Mouse (Mus musculus) MEL (cell line): ENCODE measurements around the gene Cactin. TPM values are rescaled to one million over a fixed set of nuclear protein-coding genes. Genes with fewer than 3 reads are reported as not detected.

ENCODE experiments used
- DNase-seq: peaks from one replicate; pipeline ENCODE4 v3.0.0; 2011; ENCODE audit warnings: low read depth, low spot score
- H3K27ac ChIP-seq: 2 replicates; pipeline ENCODE4 v1.5.1; 2012; ENCODE audit warnings: low read depth, mild to moderate bottlenecking, control low read depth, low read length, moderate library complexity; ENCODE audit not compliant: control insufficient read depth
- H3K27me3 ChIP-seq, 2 experiments: fragments of 150-350 bp in 1 of 2; sonication (generic) in 1 of 2; 2 replicates each; pipeline ENCODE4 v1.6.1; 2012; ENCODE audit warnings: low read length in 2 of 2, mild to moderate bottlenecking in 2 of 2, improper control_type of control experiment in 1 of 2, moderate library complexity in 1 of 2; ENCODE audit not compliant: insufficient read depth in 2 of 2, control insufficient read depth in 1 of 2
- H3K36me3 ChIP-seq, 2 experiments: 2 replicates each; pipeline ENCODE4 v1.6.1; 2012 to 2014; ENCODE audit warnings: low read length in 2 of 2, improper control_type of control experiment in 1 of 2, inconsistent platforms in 1 of 2, mild to moderate bottlenecking in 1 of 2; ENCODE audit not compliant: insufficient read depth in 2 of 2, control insufficient read depth in 1 of 2
- H3K4me1 ChIP-seq, 2 experiments: fragments of 150-350 bp in 1 of 2; sonication (generic) in 1 of 2; 2 replicates each; pipeline ENCODE4 v1.6.1; 2012; ENCODE audit warnings: low read length in 2 of 2, improper control_type of control experiment in 1 of 2, mild to moderate bottlenecking in 1 of 2; ENCODE audit not compliant: insufficient read depth in 2 of 2, control insufficient read depth in 1 of 2
- H3K4me3 ChIP-seq, 2 experiments: fragments of 150-350 bp in 1 of 2; sonication (generic) in 1 of 2; 2 replicates each; pipeline ENCODE4 v1.5.1; 2012; ENCODE audit warnings: low read depth in 2 of 2, low read length in 2 of 2, mild to moderate bottlenecking in 2 of 2, moderate library complexity in 2 of 2, control low read depth in 1 of 2, improper control_type of control experiment in 1 of 2; ENCODE audit not compliant: control insufficient read depth in 1 of 2, insufficient read depth in 1 of 2
- H3K79me2 ChIP-seq: 2 replicates; pipeline ENCODE4 v1.6.1; 2012; ENCODE audit warnings: mild to moderate bottlenecking, low read length, moderate library complexity; ENCODE audit not compliant: control insufficient read depth, poor library complexity, insufficient read depth
- H3K9ac ChIP-seq: 2 replicates; pipeline ENCODE4 v1.6.1; 2012; ENCODE audit warnings: low read depth, mild to moderate bottlenecking, control low read depth, low read length, moderate library complexity; ENCODE audit not compliant: control insufficient read depth, poor library complexity, severe bottlenecking
- H3K9me3 ChIP-seq: fragments of 150-350 bp; sonication (generic); replicated peaks from 2 replicates; pipeline ENCODE4 v1.6.1; 2012; ENCODE audit warnings: mild to moderate bottlenecking, low read length, improper control_type of control experiment, moderate library complexity; ENCODE audit not compliant: insufficient read depth
- BHLHE40 ChIP-seq: IDR thresholded peaks from 2 replicates; pipeline ENCODE4 v1.6.1; 2012; ENCODE audit warnings: low read depth, mild to moderate bottlenecking, inconsistent platforms, low read length, improper control_type of control experiment, borderline replicate concordance
- CHD2 ChIP-seq: IDR thresholded peaks from 2 replicates; pipeline ENCODE4 v1.6.1; 2011; ENCODE audit warnings: low read length, improper control_type of control experiment
- CTCF ChIP-seq, 3 experiments: IDR thresholded peaks in 2 of 3; conservative IDR thresholded peaks in 1 of 3; 2 replicates each; pipeline ENCODE4 v1.5.1; 2011 to 2012; ENCODE audit warnings: low read length in 3 of 3, low read depth in 2 of 3, mild to moderate bottlenecking in 2 of 3, improper control_type of control experiment in 1 of 3, inconsistent platforms in 1 of 3, mixed read lengths in 1 of 3, moderate library complexity in 1 of 3; ENCODE audit not compliant: control insufficient read depth in 1 of 3, insufficient read depth in 1 of 3, poor library complexity in 1 of 3, severe bottlenecking in 1 of 3
- E2F4 ChIP-seq: IDR thresholded peaks from 2 replicates; pipeline ENCODE4 v1.6.1; 2011; ENCODE audit warnings: low read depth, low read length, improper control_type of control experiment, borderline replicate concordance
- ELF1 ChIP-seq: IDR thresholded peaks from 2 replicates; pipeline ENCODE4 v1.6.1; 2014; ENCODE audit warnings: low read depth, mild to moderate bottlenecking, inconsistent platforms, low read length, improper control_type of control experiment, moderate library complexity
- EP300 ChIP-seq, 2 experiments: IDR thresholded peaks; 2 replicates each; pipeline ENCODE4 v1.6.1; 2011; ENCODE audit warnings: improper control_type of control experiment in 2 of 2, low read length in 2 of 2, low read depth in 1 of 2, mild to moderate bottlenecking in 1 of 2
- GABPA ChIP-seq: IDR thresholded peaks from 2 replicates; pipeline ENCODE4 v1.6.1; 2012; ENCODE audit warnings: low read depth, mild to moderate bottlenecking, inconsistent platforms, low read length, improper control_type of control experiment, moderate library complexity
- HCFC1 ChIP-seq: IDR thresholded peaks from 2 replicates; pipeline ENCODE4 v1.6.1; 2012; ENCODE audit warnings: low read depth, mild to moderate bottlenecking, inconsistent platforms, low read length, improper control_type of control experiment, moderate library complexity
- MAFK ChIP-seq: IDR thresholded peaks from 2 replicates; pipeline ENCODE4 v1.6.1; 2011; ENCODE audit warnings: low read depth, mild to moderate bottlenecking, low read length, improper control_type of control experiment, borderline replicate concordance
- MAX ChIP-seq: IDR thresholded peaks from 2 replicates; pipeline ENCODE4 v1.6.1; 2011; ENCODE audit warnings: low read length, improper control_type of control experiment
- MXI1 ChIP-seq: IDR thresholded peaks from 2 replicates; pipeline ENCODE4 v1.6.1; 2011; ENCODE audit warnings: mild to moderate bottlenecking, low read depth, low read length, improper control_type of control experiment
- MYB ChIP-seq: IDR thresholded peaks from 2 replicates; pipeline ENCODE4 v1.6.1; 2011; ENCODE audit warnings: mild to moderate bottlenecking, low read depth, low read length, improper control_type of control experiment
- MYC ChIP-seq: IDR thresholded peaks from 2 replicates; pipeline ENCODE4 v1.6.1; 2011; ENCODE audit warnings: low read depth, mild to moderate bottlenecking, low read length, improper control_type of control experiment, moderate library complexity
- NELFE ChIP-seq: IDR thresholded peaks from 2 replicates; pipeline ENCODE4 v1.6.1; 2011; ENCODE audit warnings: low read depth, low read length, improper control_type of control experiment
- POLR2A ChIP-seq, 2 experiments: IDR thresholded peaks; 2 replicates each; pipeline ENCODE4 v1.6.1; 2011 to 2012; ENCODE audit warnings: low read length in 2 of 2, mild to moderate bottlenecking in 2 of 2, control low read depth in 1 of 2, improper control_type of control experiment in 1 of 2, low read depth in 1 of 2, moderate library complexity in 1 of 2; ENCODE audit not compliant: control insufficient read depth in 1 of 2, insufficient read depth in 1 of 2, poor library complexity in 1 of 2
- POLR2AphosphoS2 ChIP-seq: IDR thresholded peaks from 2 replicates; pipeline ENCODE4 v1.6.1; 2011; ENCODE audit warnings: low read length, improper control_type of control experiment
- RCOR1 ChIP-seq: IDR thresholded peaks from 2 replicates; pipeline ENCODE4 v1.6.1; 2012; ENCODE audit warnings: low read depth, mild to moderate bottlenecking, inconsistent platforms, low read length, improper control_type of control experiment
- SIN3A ChIP-seq: IDR thresholded peaks from 2 replicates; pipeline ENCODE4 v1.6.1; 2012; ENCODE audit warnings: low read length, improper control_type of control experiment, inconsistent platforms
- SMC3 ChIP-seq: IDR thresholded peaks from 2 replicates; pipeline ENCODE4 v1.6.1; 2011; ENCODE audit warnings: low read depth, low read length, improper control_type of control experiment
- TAL1 ChIP-seq: IDR thresholded peaks from 2 replicates; pipeline ENCODE4 v1.6.1; 2012; ENCODE audit warnings: mild to moderate bottlenecking, inconsistent platforms, low read length, moderate library complexity, mixed read lengths
- TBP ChIP-seq: IDR thresholded peaks from 2 replicates; pipeline ENCODE4 v1.8.0; 2011; ENCODE audit warnings: low read depth, low read length, improper control_type of control experiment
- TCF12 ChIP-seq: IDR thresholded peaks from 2 replicates; pipeline ENCODE4 v1.6.1; 2014; ENCODE audit warnings: low read depth, mild to moderate bottlenecking, inconsistent platforms, low read length, improper control_type of control experiment, moderate library complexity
- UBTF ChIP-seq: IDR thresholded peaks from 2 replicates; pipeline ENCODE4 v1.6.1; 2012; ENCODE audit warnings: low read depth, mild to moderate bottlenecking, inconsistent platforms, low read length, improper control_type of control experiment, moderate library complexity, borderline replicate concordance; ENCODE audit not compliant: insufficient read depth
- ZC3H11A ChIP-seq: IDR thresholded peaks from 2 replicates; pipeline ENCODE4 v1.6.1; 2012; ENCODE audit warnings: low read depth, mild to moderate bottlenecking, inconsistent platforms, low read length, improper control_type of control experiment
- ZKSCAN1 ChIP-seq: IDR thresholded peaks from 2 replicates; pipeline ENCODE4 v1.6.1; 2012; ENCODE audit warnings: low read depth, mild to moderate bottlenecking, inconsistent platforms, low read length, improper control_type of control experiment, moderate library complexity
- polyA plus RNA-seq, 2 experiments: library from polyadenylated mRNA; stranded (reverse) in 1 of 2; unstranded in 1 of 2; fragments of >175 nt in 1 of 2; fragments of >200 nt in 1 of 2; gene quantifications; 2 replicates each; pipeline versions ENCODE4 v1.2.1 to v1.2.4; 2012; ENCODE audit warnings: low replicate concordance in 2 of 2, low read depth in 1 of 2; ENCODE audit not compliant: insufficient read length in 2 of 2, insufficient read depth in 1 of 2, missing spikeins in 1 of 2
- total RNA-seq: library from RNA; depleted of rRNA; stranded (reverse); fragments of 300-350 nt; gene quantifications from 2 replicates; pipeline ENCODE4 v1.2.3, GENCODE M21; 2012

The Cactin gene
- total and polyA plus RNA-seq, 3 experiments, result 47.6 to 66.8 TPM; not detected in 1

- peak; percentile 100 for DNase-seq
- no peak for TF ChIP-seq BHLHE40
- TF ChIP-seq MYC, result peak; percentile 87
- no peak for TF ChIP-seq TAL1
- TF ChIP-seq MXI1, result peak; percentile 94
- TF ChIP-seq ZKSCAN1, result no peak
- TF ChIP-seq MAX, result peak; percentile 83
- 0 out of 2 replicates have a peak, but pooled peaks have one; percentile 37 for TF ChIP-seq E2F4
- peak; percentile 60; the same call in 1 of the 2 replicates for TF ChIP-seq TBP
- TF ChIP-seq RCOR1, result 0 out of 2 replicates have a peak, but pooled peaks have one; percentile 26
- peak; percentile 64 for TF ChIP-seq SIN3A
- no peak for TF ChIP-seq UBTF
- TF ChIP-seq ELF1, result peak; percentile 15; the same call in 1 of the 2 replicates
- TF ChIP-seq POLR2A (IDR thresholded peaks at IDR 0.05; ENCODE audit: control insufficient read depth in 1 of 2, insufficient read depth in 1 of 2, low read depth in 1 of 2, low read length in 2 of 2, poor library complexity in 1 of 2), result peak; percentile 51 to 71; a peak in 3 of 4 replicates
- TF ChIP-seq TCF12, result peak; percentile 33
- TF ChIP-seq POLR2AphosphoS2, result peak; percentile 76
- TF ChIP-seq SMC3, result peak; percentile 15; the same call in 1 of the 2 replicates
- TF ChIP-seq NELFE, result peak; percentile 76
- peak; percentile 25; the same call in 1 of the 2 replicates for TF ChIP-seq CHD2
- no peak for TF ChIP-seq GABPA
- TF ChIP-seq, all 39 proteins: peak for 14
- Histone ChIP-seq H3K27ac (peak overlapping the region; percentile 81), H3K9me3 (no peaks in the 10 kb centered on the region), H3K79me2 (peaks cover 20% of the 10 kb centered on the region), H3K4me3 (peak overlapping the region; percentile 61 to 85), H3K9ac (peak overlapping the region; percentile 71), H3K36me3 (peaks cover 2 to 6% of the 10 kb centered on the region in 2 experiments; a peak in 2 of 4 replicates), H3K4me1 (peaks cover 0 to 12% of the 10 kb centered on the region in 2 experiments; a peak in 3 of 4 replicates), H3K27me3 (no peaks in the 10 kb centered on the region)
Observed at GRCm38 (mm10) chr10:81319741-81320549, 958 bp upstream of the Cactin start.

- peaks cover 0 to 12% of the 10 kb centered on the region in 2 experiments; a peak in 3 of 4 replicates for H3K4me1 ChIP-seq
- H3K9ac ChIP-seq, result peak overlapping the region; percentile 93
- TF ChIP-seq MYB (no peak), HCFC1 (no peak), ELF1 (no peak), ZKSCAN1 (no peak), MAFK (no peak), CHD2 (no peak), EP300 (IDR thresholded peaks at IDR 0.05; ENCODE audit: low read depth in 1 of 2, low read length in 2 of 2) (no peak), RCOR1 (no peak), MYC (no peak), CTCF (IDR thresholded peaks at IDR 0.05 in 2 of 3, conservative IDR thresholded peaks at IDR 0.05 in 1 of 3; ENCODE audit: control insufficient read depth in 1 of 3, insufficient read depth in 1 of 3, low read depth in 2 of 3, low read length in 3 of 3, poor library complexity in 1 of 3, severe bottlenecking in 1 of 3) (no peak), ZC3H11A (no peak)
- H3K27ac ChIP-seq, result peak overlapping the region; percentile 46
- peak overlapping the region; percentile 54 to 86 for H3K4me3 ChIP-seq
- H3K27me3 ChIP-seq, result no peaks in the 10 kb centered on the region
- DNase-seq, result no peak
- H3K79me2 ChIP-seq, result peaks cover 20% of the 10 kb centered on the region
- peaks cover 2 to 6% of the 10 kb centered on the region in 2 experiments; a peak in 2 of 4 replicates for H3K36me3 ChIP-seq
- no peaks in the 10 kb centered on the region for H3K9me3 ChIP-seq
Observed at GRCm38 (mm10) chr10:81321436-81321835, 533 bp downstream of the Cactin start.
